Mouse (Mus musculus) forebrain, embryonic 12.5 days (tissue): ENCODE measurements around the gene Bad. TPM values are rescaled to one million over a fixed set of nuclear protein-coding genes. Genes with fewer than 3 reads are reported as not detected.

ENCODE experiments used
- ATAC-seq: fragments of 200-750 bp; cut with Nextera tagmentation; 2 replicates; pipeline ENCODE4 v1.8.0; 2017; ENCODE audit warnings: moderate TSS enrichment; ENCODE audit not compliant: low FRiP score
- H3K27ac ChIP-seq: fragments of 300-500 bp; sonication (generic); 2 replicates; pipeline ENCODE4 v1.5.1; 2016; ENCODE audit warnings: mild to moderate bottlenecking
- H3K27me3 ChIP-seq: fragments of 300-500 bp; sonication (generic); 2 replicates; pipeline ENCODE4 v1.6.1; 2016; ENCODE audit warnings: mild to moderate bottlenecking
- H3K36me3 ChIP-seq: fragments of 300-500 bp; sonication (generic); replicated peaks from 2 replicates; pipeline ENCODE4 v1.6.1; 2016; ENCODE audit warnings: mild to moderate bottlenecking
- H3K4me1 ChIP-seq: fragments of 300-500 bp; sonication (generic); 2 replicates; pipeline ENCODE4 v1.6.1; 2016
- H3K4me2 ChIP-seq: fragments of 300-500 bp; sonication (generic); 2 replicates; pipeline ENCODE4 v1.6.1; 2016; ENCODE audit warnings: mild to moderate bottlenecking, moderate library complexity
- H3K4me3 ChIP-seq: fragments of 300-500 bp; sonication (generic); replicated peaks from 2 replicates; pipeline ENCODE4 v1.5.1; 2016; ENCODE audit warnings: mild to moderate bottlenecking
- H3K9ac ChIP-seq: fragments of 300-500 bp; sonication (generic); 2 replicates; pipeline ENCODE4 v1.6.1; 2016; ENCODE audit warnings: mild to moderate bottlenecking
- H3K9me3 ChIP-seq: fragments of 300-500 bp; sonication (generic); 2 replicates; pipeline ENCODE4 v1.6.1; 2016
- WGBS: fragments of 180-500 bp; shearing (Covaris S2); methylation state at CpG from one replicate; pipeline ENCODE4 v1.1.7; 2016; 5-methylcytosine and 5-hydroxymethylcytosine counted together
- polyA plus RNA-seq: library from polyadenylated mRNA; unstranded; fragments of >200 nt; fragmentation: Nextera tagmentation; extraction: Ambion mirVana; gene quantifications from 2 replicates; pipeline ENCODE4 v1.2.1, GENCODE M21; 2016

Gene Bad
- polyA plus RNA-seq, 1 experiment from 2014 or later: 65.3 TPM

DNA sequence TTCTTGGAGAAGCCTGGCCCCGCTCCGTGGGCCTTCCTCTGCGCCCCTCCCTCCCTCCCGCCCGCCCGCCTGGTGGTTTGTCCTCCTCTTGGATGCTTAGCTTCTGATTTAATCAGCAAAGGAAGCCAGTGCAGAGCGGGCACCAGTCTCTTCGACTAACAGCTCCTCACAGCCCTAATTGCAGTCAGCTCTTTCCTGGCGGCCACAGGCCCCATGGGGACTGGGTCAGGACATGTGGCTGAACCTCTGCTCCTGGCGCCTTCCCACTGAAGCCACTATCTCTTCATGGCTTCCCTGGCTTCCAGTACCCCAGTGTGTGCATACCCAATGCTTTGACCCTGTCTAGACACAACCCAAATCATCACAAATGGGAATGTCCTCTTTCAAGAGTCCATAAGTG is 14.8 kb downstream of the Bad start:
- Histone ChIP-seq H3K9me3 (no peaks in the 10 kb centered on the region), H3K4me2 (no peak overlapping the region), H3K4me3 (no peak overlapping the region), H3K4me1 (peaks cover 11% of the 10 kb centered on the region), H3K36me3 (peaks cover 38% of the 10 kb centered on the region), H3K9ac (no peak overlapping the region), H3K27ac (no peak overlapping the region), H3K27me3 (no peaks in the 10 kb centered on the region)
- 80% methylated on average over 9 of the region's 10 CpGs for WGBS
- ATAC-seq: no peak

- Histone ChIP-seq H3K4me1 (peaks cover 29% of the 10 kb centered on the region), H3K27ac (no peak overlapping the region), H3K4me3 (peak overlapping the region; percentile 48), H3K9me3 (no peaks in the 10 kb centered on the region), H3K4me2 (peak overlapping the region; percentile 57), H3K36me3 (0 out of 2 replicates have a peak, but pooled peaks cover 10% of the 10 kb centered on the region), H3K27me3 (peaks cover 46% of the 10 kb centered on the region), H3K9ac (peak overlapping the region; percentile 25; the same call in 1 of the 2 replicates)
- ATAC-seq: no peak
- 14% methylated on average over 15 of the region's 15 CpGs for WGBS
Measured at GRCm38 (mm10) chr19:6968491-6969271, 27.0 kb downstream of the Bad start.

DNA sequence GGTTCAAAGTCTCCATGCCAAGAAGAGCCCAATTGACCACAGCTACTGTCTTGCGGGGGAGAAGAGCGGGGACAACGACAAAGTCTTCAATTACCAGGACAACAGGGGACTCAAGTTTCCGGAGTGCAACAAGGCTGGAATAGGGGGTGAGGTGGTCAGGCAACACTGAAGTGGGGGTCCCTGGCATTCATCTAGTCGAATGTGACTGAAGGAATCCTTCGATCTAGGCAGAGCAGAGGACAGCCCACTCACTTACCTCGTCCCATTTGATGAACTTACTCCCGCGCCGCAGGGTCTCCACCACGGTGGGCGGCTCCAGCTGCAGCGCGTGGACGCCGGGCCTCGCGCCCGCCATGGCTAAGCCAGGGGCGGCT is 27.6 kb downstream of the Bad start:
- no peak; the same call in 1 of the 2 replicates for ATAC-seq
- 0 out of 2 replicates have a peak, but pooled peaks cover 6% of the 10 kb centered on the region for H3K36me3 ChIP-seq
- no peak overlapping the region for H3K27ac ChIP-seq
- H3K27me3 ChIP-seq: peaks cover 46% of the 10 kb centered on the region
- under 1% methylated on average over 20 of the region's 20 CpGs for WGBS
- H3K9me3 ChIP-seq: no peaks in the 10 kb centered on the region
- H3K4me1 ChIP-seq: peaks cover 34% of the 10 kb centered on the region
- H3K9ac ChIP-seq: peak overlapping the region; percentile 53
- H3K4me3 ChIP-seq: peak overlapping the region; percentile 48
- H3K4me2 ChIP-seq: peak overlapping the region; percentile 57

DNA sequence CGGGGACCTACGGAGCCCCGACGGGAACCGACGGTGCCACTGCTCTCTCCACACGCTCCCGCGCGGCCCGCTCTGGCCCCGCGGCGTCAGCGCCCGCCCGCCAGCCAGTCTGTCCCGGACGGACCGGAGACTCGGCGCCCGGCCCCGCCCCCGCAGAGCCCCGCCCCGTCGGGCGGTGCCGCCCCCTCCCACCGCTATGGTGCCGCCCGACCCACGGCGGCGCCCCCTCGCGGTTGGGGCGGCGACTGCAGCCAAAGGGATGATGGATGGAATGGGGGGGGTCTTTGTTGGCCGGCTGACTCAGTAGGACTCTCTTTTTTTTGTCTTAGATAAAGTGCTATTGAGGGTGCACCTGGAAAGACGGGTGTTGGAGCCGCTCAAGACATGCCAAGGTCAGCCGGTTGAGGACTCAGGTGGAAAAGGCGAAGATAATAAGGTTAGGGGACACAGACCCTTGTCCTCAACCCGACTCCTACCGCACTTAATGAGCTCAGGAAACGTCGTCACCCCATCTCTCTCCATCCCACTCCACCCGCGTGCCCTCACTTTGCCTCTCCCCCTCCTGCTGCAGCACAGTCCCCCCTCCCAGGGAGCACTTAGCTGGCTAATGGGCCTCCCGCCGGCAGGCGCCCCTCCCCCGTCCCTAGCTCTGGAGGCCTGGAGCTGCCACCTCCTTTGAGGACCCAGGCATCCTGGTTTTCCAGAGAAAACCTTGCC is 28.2 kb downstream of the Bad start:
- H3K9ac ChIP-seq: peak overlapping the region; percentile 53

DNA sequence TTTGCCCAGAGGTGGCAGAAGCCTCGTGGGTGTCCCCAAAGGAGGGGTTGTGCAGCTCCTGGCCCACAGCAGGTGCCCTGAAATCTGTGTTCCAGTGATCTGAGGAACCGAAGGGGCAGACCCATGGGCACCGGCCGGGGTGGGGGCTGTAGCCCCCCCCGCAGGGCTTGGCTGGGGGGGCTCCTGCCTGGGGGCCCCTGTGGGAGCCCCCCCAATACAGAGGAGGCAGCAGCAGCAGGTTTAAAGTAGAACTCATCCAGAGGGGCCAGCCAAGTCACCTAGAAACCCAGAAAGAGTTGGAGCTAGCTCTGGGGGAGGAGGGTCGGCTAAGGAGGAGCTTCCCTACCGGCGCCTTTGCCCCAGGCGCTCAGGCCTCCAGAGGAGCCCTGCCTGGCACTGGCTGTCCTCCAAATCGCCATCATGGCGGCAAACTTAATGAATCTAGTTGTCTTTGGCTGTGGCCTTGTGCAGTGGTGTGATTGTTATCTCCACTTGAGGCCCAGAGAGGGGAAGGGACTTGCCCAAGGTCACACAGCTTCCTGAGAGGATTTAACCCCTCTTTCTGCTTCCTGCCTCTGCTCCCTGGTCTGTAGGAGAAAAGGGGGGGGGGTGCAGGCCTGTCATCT is 28.9 kb downstream of the Bad start:
- ATAC-seq: no peak
- Histone ChIP-seq H3K4me2 (peak overlapping the region; percentile 57), H3K4me3 (no peak overlapping the region), H3K36me3 (no peaks in the 10 kb centered on the region), H3K27ac (peak overlapping the region; percentile 56; the same call in 1 of the 2 replicates), H3K27me3 (peaks cover 46% of the 10 kb centered on the region), H3K4me1 (peaks cover 34% of the 10 kb centered on the region), H3K9ac (peak overlapping the region; percentile 44), H3K9me3 (no peaks in the 10 kb centered on the region)
- 13% methylated on average over 11 of the region's 11 CpGs for WGBS

More for the DNA sequence above, 28.2 kb downstream of the Bad start:
- Histone ChIP-seq H3K36me3 (0 out of 2 replicates have a peak, but pooled peaks cover 3% of the 10 kb centered on the region), H3K9me3 (no peaks in the 10 kb centered on the region), H3K4me2 (peak overlapping the region; percentile 57), H3K4me3 (peak overlapping the region; percentile 48), H3K27me3 (peaks cover 46% of the 10 kb centered on the region), H3K4me1 (peaks cover 34% of the 10 kb centered on the region), H3K27ac (0 out of 2 replicates have a peak overlapping the region, but pooled peaks have one; percentile 56)
- peak; percentile 15 for ATAC-seq
- WGBS: under 1% methylated on average over 43 of the region's 55 CpGs

GRCm38 (mm10) chr19:6971644-6972043 is 30.0 kb downstream of the Bad start:
- peaks cover 44% of the 10 kb centered on the region for H3K4me1 ChIP-seq
- H3K9me3 ChIP-seq: no peaks in the 10 kb centered on the region
- ATAC-seq: no peak
- H3K27me3 ChIP-seq: peaks cover 46% of the 10 kb centered on the region
- H3K4me2 ChIP-seq: no peak overlapping the region
- peaks cover 4% of the 10 kb centered on the region; the same call in 1 of the 2 replicates for H3K36me3 ChIP-seq
- 53% methylated on average over 6 of the region's 6 CpGs for WGBS
- H3K9ac ChIP-seq: no peak overlapping the region
- H3K4me3 ChIP-seq: no peak overlapping the region
- H3K27ac ChIP-seq: no peak overlapping the region

DNA sequence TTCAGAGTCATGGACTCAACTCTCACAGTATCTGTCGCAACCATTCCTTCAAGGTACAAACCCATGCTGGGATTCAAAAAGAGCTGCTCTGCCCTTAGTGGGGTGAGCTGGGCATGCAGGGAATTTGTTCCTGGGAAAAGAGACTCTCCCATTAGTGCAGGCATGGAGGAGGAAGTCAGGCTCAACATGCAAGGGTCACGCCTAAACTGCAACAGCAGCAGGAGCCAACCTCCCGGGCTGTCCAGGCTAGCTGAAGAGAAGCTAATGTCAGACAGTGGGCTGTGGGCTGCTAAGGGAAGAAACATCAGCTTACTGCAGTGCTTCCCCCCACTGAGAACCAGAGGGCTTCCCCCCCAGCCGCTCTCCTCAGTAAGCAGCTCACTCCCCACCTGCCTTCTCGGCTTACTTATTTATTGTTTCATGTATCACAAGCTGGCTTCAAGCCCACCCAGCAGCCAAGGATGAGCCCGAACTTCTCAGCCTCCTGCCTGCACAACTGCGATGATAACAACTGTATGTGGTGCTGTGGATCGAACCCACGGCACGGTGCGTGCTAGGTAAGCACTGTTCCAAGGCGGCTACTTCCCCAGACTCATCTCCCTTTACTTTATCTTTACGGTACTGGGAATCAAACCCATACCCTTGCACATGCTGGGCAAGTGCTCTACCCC is 30.7 kb downstream of the Bad start:
- Histone ChIP-seq H3K9me3 (no peaks in the 10 kb centered on the region), H3K27me3 (peaks cover 46% of the 10 kb centered on the region), H3K4me1 (peaks cover 52% of the 10 kb centered on the region), H3K4me2 (no peak overlapping the region), H3K9ac (no peak overlapping the region), H3K4me3 (no peak overlapping the region), H3K36me3 (peaks cover 9% of the 10 kb centered on the region), H3K27ac (no peak overlapping the region)
- no peak for ATAC-seq
- WGBS: 79% methylated on average over 13 of the region's 13 CpGs

GRCm38 (mm10) chr19:6973581-6974190 is 32.0 kb downstream of the Bad start:
- peak overlapping the region; percentile 93 for H3K4me2 ChIP-seq
- H3K27ac ChIP-seq: peak overlapping the region; percentile 93; the same call in 1 of the 2 replicates
- H3K4me1 ChIP-seq: peaks cover 62% of the 10 kb centered on the region
- no peak for ATAC-seq
- peaks cover 22% of the 10 kb centered on the region for H3K36me3 ChIP-seq
- WGBS: 32% methylated on average over 12 of the region's 12 CpGs
- H3K9me3 ChIP-seq: no peaks in the 10 kb centered on the region
- H3K9ac ChIP-seq: peak overlapping the region; percentile 90
- H3K27me3 ChIP-seq: peaks cover 35% of the 10 kb centered on the region
- peak overlapping the region; percentile 84 for H3K4me3 ChIP-seq

DNA sequence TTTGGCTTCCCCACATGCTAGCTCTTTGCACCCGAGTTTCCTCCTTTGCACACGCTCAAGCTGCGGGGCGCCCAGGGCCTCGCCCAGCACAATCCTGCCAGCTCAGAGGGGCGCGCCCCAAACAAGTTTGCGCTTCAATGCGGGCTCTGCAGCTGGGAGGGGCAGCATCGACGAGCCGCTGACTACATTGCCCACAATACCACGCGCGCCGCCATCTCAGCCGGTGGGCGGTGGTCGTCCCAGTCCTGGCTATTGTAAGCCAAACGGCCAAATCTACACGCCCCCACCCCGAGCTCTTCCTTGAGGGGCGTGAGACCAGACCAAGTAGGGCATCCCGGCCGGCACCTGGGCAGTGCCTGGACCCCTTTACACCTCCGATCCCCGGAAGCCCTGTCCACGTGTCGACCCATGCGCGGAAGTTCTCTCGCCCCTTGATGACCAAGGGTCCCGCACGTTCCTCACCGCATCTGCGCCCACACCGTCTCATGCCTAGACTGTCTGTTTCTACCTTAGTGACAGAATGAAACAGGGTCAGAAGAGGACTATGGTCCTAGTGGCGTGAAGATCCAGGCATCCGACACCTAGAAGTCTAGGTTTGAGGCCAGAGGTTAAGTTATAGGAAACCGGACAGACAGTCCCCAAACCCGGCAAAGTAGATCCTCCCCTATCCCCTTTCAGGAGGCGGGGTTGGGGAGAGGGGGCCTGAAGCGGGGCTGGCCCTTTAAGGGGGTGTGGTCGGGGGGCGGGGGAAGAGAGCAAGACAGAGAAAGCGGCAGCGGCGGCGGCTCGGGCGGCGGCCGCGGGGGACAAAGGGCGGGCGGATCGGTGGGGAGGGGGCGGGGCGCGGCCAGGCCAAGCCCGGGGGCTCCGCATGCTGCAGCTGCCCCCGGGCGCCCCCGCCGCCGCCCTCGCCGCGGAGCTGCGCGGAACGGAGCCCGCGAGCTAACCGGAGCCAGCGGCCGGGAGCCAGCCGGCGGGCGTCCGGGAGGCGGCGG is 32.8 kb downstream of the Bad start, which contains the start of gene Ppp1r14b:
Ppp1r14b (plus strand) TSS at position 758 of the 995 bp plus-strand sequence.
- H3K9me3 ChIP-seq: no peaks in the 10 kb centered on the region
- peak within 1 kb of the TSS; percentile 93 for H3K4me2 ChIP-seq
- peak within 1 kb of the TSS; percentile 90 for H3K9ac ChIP-seq
- peaks cover 22% of the 10 kb centered on the region for H3K36me3 ChIP-seq
- WGBS: under 1% methylated on average over 65 of the region's 84 CpGs
- ATAC-seq: peak; percentile 74
- H3K4me3 ChIP-seq: peak within 1 kb of the TSS; percentile 84
- peaks cover 62% of the 10 kb centered on the region for H3K4me1 ChIP-seq
- peaks cover 26% of the 10 kb centered on the region for H3K27me3 ChIP-seq
- H3K27ac ChIP-seq: peak within 1 kb of the TSS; percentile 93

DNA sequence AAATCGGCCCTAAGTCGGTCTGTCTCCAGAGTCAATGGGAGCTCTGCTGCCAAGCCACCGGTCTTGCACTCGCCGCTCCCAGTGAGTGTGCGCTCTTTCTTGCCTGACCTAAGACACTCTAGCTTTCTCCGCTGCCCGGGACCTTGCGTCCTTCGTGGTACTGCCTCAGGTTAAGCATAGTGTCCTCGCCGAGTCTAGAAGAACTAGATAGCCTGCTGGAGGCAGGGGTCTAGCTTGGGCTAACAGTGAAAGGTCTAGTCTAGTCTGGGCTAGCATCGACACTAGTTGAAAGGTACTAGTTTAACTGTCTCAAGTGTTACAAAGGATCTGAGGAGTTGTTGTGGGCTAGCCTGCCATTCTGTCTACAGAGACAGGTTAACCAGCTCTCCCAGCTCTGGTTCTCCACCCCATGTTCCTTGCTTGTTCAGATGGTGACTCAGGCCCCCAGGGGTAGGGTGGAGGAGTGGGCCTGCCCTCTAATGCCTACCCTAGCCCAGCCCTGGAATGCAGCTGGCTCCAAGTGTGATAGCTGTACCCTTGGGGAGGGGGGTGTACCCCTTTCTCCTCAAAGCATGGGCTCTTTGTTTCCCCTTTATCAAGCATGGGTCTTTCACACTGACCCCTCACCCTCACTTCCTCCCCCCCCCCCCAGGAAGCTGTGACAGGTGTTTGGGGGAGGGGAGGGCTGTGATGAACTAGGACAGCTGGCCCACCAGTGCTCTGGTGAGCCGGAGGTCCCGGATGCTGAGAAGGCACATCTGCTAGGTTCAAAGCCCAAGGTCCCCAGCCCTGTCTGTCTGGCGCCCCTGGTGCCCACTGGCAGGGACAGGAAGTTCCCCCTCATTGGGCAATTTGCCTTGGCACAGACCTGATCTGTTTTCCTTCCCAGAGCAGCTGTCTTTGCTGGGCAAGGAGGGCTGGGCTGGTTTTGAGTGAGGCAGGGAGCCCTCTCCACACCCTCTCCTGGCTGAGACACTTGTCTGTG is 34.2 kb downstream of the Bad start, which contains the start of gene Plcb3:
Plcb3 (minus strand) TSS at position 934 of the 985 bp plus-strand sequence.
- peak within 1 kb of the TSS; percentile 84 for H3K4me3 ChIP-seq
- peak within 1 kb of the TSS; percentile 93 for H3K4me2 ChIP-seq
- under 1% methylated on average over 16 of the region's 16 CpGs for WGBS
- H3K36me3 ChIP-seq: peaks cover 22% of the 10 kb centered on the region
- peak within 1 kb of the TSS; percentile 90 for H3K9ac ChIP-seq
- no peaks in the 10 kb centered on the region for H3K9me3 ChIP-seq
- peak within 1 kb of the TSS; percentile 93 for H3K27ac ChIP-seq
- H3K27me3 ChIP-seq: peaks cover 13% of the 10 kb centered on the region; the same call in 1 of the 2 replicates
- ATAC-seq: no peak
- peaks cover 52% of the 10 kb centered on the region for H3K4me1 ChIP-seq
